Mouse (Mus musculus) cerebellum, postnatal 25 days (tissue): ENCODE measurements around the gene P2ry13.

Experiments
- DNase-seq, 2 experiments: peaks; one replicate each; pipeline ENCODE4 v3.0.0; 2021; ENCODE audit warnings: mixed read lengths in 2 of 2

P2ry13 gene

GRCm38 (mm10) chr3:59210727-59211126 lies at the start of gene P2ry13:
Gene P2ry13 (minus strand): TSS chr3:59210882.
- DNase-seq, result no peak

GRCm38 (mm10) chr3:59257740-59258664 lies 47.3 kb upstream of the P2ry13 start:
- peak; percentile 27 to 41 for DNase-seq

- no peak for DNase-seq
Measured at GRCm38 (mm10) chr3:59250454-59250853, 39.8 kb upstream of the P2ry13 start.

GRCm38 (mm10) chr3:59248031-59248430 lies 37.3 kb upstream of the P2ry13 start:
- DNase-seq, result no peak

- peak; percentile 64 to 76 for DNase-seq
Measured at GRCm38 (mm10) chr3:59243384-59243783, 32.7 kb upstream of the P2ry13 start.

- no peak for DNase-seq
Measured at GRCm38 (mm10) chr3:59234878-59235277, 24.2 kb upstream of the P2ry13 start.

- no peak for DNase-seq
Measured at GRCm38 (mm10) chr3:59230912-59231311, 20.2 kb upstream of the P2ry13 start.

- no peak for DNase-seq
Measured at GRCm38 (mm10) chr3:59228730-59229551, 18.3 kb upstream of the P2ry13 start.

- DNase-seq, result no peak
Measured at GRCm38 (mm10) chr3:59227696-59228095, 17.0 kb upstream of the P2ry13 start.

GRCm38 (mm10) chr3:59225411-59225810 lies 14.7 kb upstream of the P2ry13 start:
- no peak for DNase-seq

- DNase-seq, result no peak
Measured at GRCm38 (mm10) chr3:59222303-59222702, 11.6 kb upstream of the P2ry13 start.

GRCm38 (mm10) chr3:59219326-59219725 lies 8.6 kb upstream of the P2ry13 start:
- no peak for DNase-seq

GRCm38 (mm10) chr3:59217211-59217610 lies 6.5 kb upstream of the P2ry13 start:
- DNase-seq, result no peak

- DNase-seq, result no peak
Measured at GRCm38 (mm10) chr3:59212404-59212803, 1.7 kb upstream of the P2ry13 start.

GRCm38 (mm10) chr3:59211784-59212183 lies 1.1 kb upstream of the P2ry13 start:
- no peak for DNase-seq

GRCm38 (mm10) chr3:59210089-59210488 lies 593 bp downstream of the P2ry13 start:
- DNase-seq, result no peak

- peak; percentile 45 to 48 for DNase-seq
Measured at GRCm38 (mm10) chr3:59208650-59209548, 1.8 kb downstream of the P2ry13 start.

- DNase-seq, result no peak
Measured at GRCm38 (mm10) chr3:59205941-59206340, 4.7 kb downstream of the P2ry13 start.

GRCm38 (mm10) chr3:59204719-59205503 lies 5.8 kb downstream of the P2ry13 start:
- no peak for DNase-seq

- DNase-seq, result no peak
Measured at GRCm38 (mm10) chr3:59203802-59204520, 6.7 kb downstream of the P2ry13 start.
